Mouse (Mus musculus): ENCODE results near the gene Atxn1.

DNA sequence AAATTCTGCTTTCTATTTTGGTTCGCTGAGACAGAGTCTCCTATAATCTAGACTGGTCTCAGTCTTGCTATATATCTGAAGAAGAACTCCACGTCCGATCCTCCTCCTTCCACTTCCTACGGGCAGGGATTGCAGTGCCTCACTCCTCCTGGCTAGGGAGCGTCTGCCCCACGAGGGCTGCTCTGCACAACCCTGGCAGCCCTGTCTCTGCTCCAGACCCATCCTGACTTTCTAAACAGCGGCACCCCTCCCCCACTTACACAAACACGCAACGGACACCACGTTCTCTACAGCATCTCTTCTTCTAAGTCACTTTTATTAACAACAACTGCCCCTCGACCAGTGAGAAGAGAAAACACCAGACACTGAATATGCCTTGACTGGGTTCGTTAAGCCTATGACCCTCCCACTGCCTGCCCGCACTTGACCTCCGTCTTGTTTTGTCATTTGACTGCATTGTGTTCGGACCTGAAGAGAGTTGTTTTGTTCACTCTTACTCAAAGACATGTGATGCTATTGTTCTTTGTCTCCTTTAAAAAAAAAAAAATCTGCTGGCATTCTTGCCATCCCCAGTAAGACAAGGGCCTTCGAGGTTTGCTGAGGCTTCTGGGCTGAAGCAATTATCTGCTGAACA lies 154.9 kb downstream of the Atxn1 start:
- TF ChIP-seq NRF1 (IDR thresholded peaks at IDR 0.05; ENCODE audit: low read depth, low read length) (no peak), SIN3A (IDR thresholded peaks at IDR 0.05; ENCODE audit: low read length) (no peak), CTCF (conservative IDR thresholded peaks at IDR 0.05 in 1 of 2, IDR thresholded peaks at IDR 0.05 in 1 of 2; ENCODE audit: low read depth in 2 of 2, low read length in 2 of 2) (no peak), POLR2AphosphoS2 (IDR thresholded peaks at IDR 0.05; ENCODE audit: low read depth, low read length) (no peak)
